ENCODE assay signal across 9 mouse cellular contexts in genomic region chrX:70946052-70946451, GRCm38 (mm10).
DNase-seq lines count a peak whose midpoint lies in the region; ATAC-seq lines count a peak whose summit lies in the region.
"Had no signal": no experiment of that assay in that cellular context is flagged by ENCODE, and none has a peak within 500 bp of the region (broad histone marks: within the 10 kb centered on the region; RNA-seq: fewer than 3 reads in every experiment).

No protein-coding gene starts in this region.

- no peaks in the 10 kb centered on the region for H3K4me1 ChIP-seq in hindbrain, embryonic 15.5 days (replicated peaks)
- H3K4me1 ChIP-seq in liver, embryonic 11.5 days (replicated peaks; ENCODE audit: control insufficient read depth, insufficient read depth, low read length): no peaks in the 10 kb centered on the region
- H3K4me1 ChIP-seq in stomach, embryonic 14.5 days (ENCODE audit: control insufficient read depth, insufficient read depth, low read length): no peaks in the 10 kb centered on the region

- no peak overlapping the region for H3K27ac ChIP-seq in hindbrain, embryonic 15.5 days (replicated peaks)
- no peak overlapping the region for H3K27ac ChIP-seq in liver, embryonic 11.5 days (ENCODE audit: low read depth, low read length)
- H3K27ac ChIP-seq in stomach, embryonic 14.5 days (ENCODE audit: low read length): no peak overlapping the region

- no peak overlapping the region for H3K9ac ChIP-seq in hindbrain, embryonic 15.5 days
- H3K9ac ChIP-seq in liver, embryonic 11.5 days (ENCODE audit: low read depth, low read length): no peak overlapping the region
- no peak overlapping the region for H3K9ac ChIP-seq in stomach, embryonic 14.5 days (replicated peaks; ENCODE audit: low read depth, low read length)

- intact Hi-C loops in left cerebral cortex, postnatal 4 days (cut with DNase I): no loop called here

- H3K4me3 ChIP-seq in hindbrain, embryonic 15.5 days: no peak overlapping the region
- no peak overlapping the region for H3K4me3 ChIP-seq in liver, embryonic 11.5 days (ENCODE audit: low read depth, low read length)
- no peak overlapping the region for H3K4me3 ChIP-seq in stomach, embryonic 14.5 days (ENCODE audit: low read depth, low read length)

- no peaks in the 10 kb centered on the region for H3K36me3 ChIP-seq in hindbrain, embryonic 15.5 days
- no peaks in the 10 kb centered on the region for H3K36me3 ChIP-seq in liver, embryonic 11.5 days (ENCODE audit: control insufficient read depth, insufficient read depth, low read length)
- H3K36me3 ChIP-seq in stomach, embryonic 14.5 days (ENCODE audit: control insufficient read depth, insufficient read depth, low read length): no peaks in the 10 kb centered on the region

- no peaks in the 10 kb centered on the region for H3K9me3 ChIP-seq in hindbrain, embryonic 15.5 days
- H3K9me3 ChIP-seq in liver, embryonic 11.5 days (ENCODE audit: control insufficient read depth, low read length): no peaks in the 10 kb centered on the region
- no peaks in the 10 kb centered on the region for H3K9me3 ChIP-seq in stomach, embryonic 14.5 days (ENCODE audit: control insufficient read depth, low read depth, low read length)

- H3K27me3 ChIP-seq in hindbrain, embryonic 15.5 days: no peaks in the 10 kb centered on the region
- 0 out of 2 replicates have a peak, but pooled peaks cover 2% of the 10 kb centered on the region for H3K27me3 ChIP-seq in liver, embryonic 11.5 days (replicated peaks; ENCODE audit: control insufficient read depth, insufficient read depth, low read length)
- no peaks in the 10 kb centered on the region for H3K27me3 ChIP-seq in stomach, embryonic 14.5 days (ENCODE audit: control insufficient read depth, insufficient read depth, low read length)
- H3K27me3 ChIP-seq: CH12.LX had no signal

- peak; percentile 1 for DNase-seq in left cerebral cortex, postnatal 4 days
- DNase-seq in left cerebral cortex, adult 11 months (ENCODE audit: low spot score): no peak
- no peak for DNase-seq in liver, embryonic 11.5 days (ENCODE audit: low spot score)
- DNase-seq in left cerebral cortex, adult 18-20 months (ENCODE audit: low spot score in 2 of 2): no peak
- DNase-seq in layer of hippocampus, postnatal 10 days (ENCODE audit: low spot score in 2 of 2): no peak
- no peak for DNase-seq in cerebellum, adult 9-11 months

- ATAC-seq in hindbrain, embryonic 15.5 days (ENCODE audit: low FRiP score, low read depth): peak; percentile 69
- ATAC-seq in liver, embryonic 11.5 days (replicated peaks; ENCODE audit: low FRiP score): peak; percentile 53; the same call in 1 of the 2 replicates
- ATAC-seq in stomach, embryonic 14.5 days (ENCODE audit: insufficient number of reproducible peaks, insufficient read depth, low FRiP score, low read depth): peak; percentile 61

- H3K4me2 ChIP-seq in hindbrain, embryonic 15.5 days: peak overlapping the region; percentile 19; the same call in 1 of the 2 replicates
- no peak overlapping the region for H3K4me2 ChIP-seq in liver, embryonic 11.5 days
- no peak overlapping the region for H3K4me2 ChIP-seq in stomach, embryonic 14.5 days (replicated peaks; ENCODE audit: low read depth, low read length)

- WGBS in hindbrain, embryonic 15.5 days: 28% methylated on average over 8 of the region's 8 CpGs
- 71% methylated on average over 8 of the region's 8 CpGs for WGBS in liver, embryonic 11.5 days
- WGBS in stomach, embryonic 14.5 days: 50% methylated on average over 8 of the region's 8 CpGs
